Mouse (Mus musculus): Measurements from ENCODE around the gene 2610028H24Rik.

- no peak for TF ChIP-seq POLR2A (IDR thresholded peaks at IDR 0.05; ENCODE audit: low read depth, low read length)
- no peak for TF ChIP-seq CTCF (conservative IDR thresholded peaks at IDR 0.05; ENCODE audit: insufficient read depth, insufficient read length, low read depth, low read length)
Measured at GRCm38 (mm10) chr10:76447406-76448229, 1.3 kb upstream of the 2610028H24Rik start.

All from kidney, adult 2 months (tissue).